Mouse (Mus musculus) thymus, postnatal 14 days (tissue): ENCODE data around the gene Ckmt2.

ENCODE experiments used
- DNase-seq: peaks from one replicate; pipeline ENCODE4 v3.0.0; 2021

The Ckmt2 gene

GRCm38 (mm10) chr13:91876741-91877349 lies at the start of gene Ckmt2:
TSS of gene Ckmt2 (minus strand) at chr13:91876885.
- DNase-seq, result no peak

- DNase-seq, result no peak
Measured at GRCm38 (mm10) chr13:91921010-91921409, 44.3 kb upstream of the Ckmt2 start.

DNA sequence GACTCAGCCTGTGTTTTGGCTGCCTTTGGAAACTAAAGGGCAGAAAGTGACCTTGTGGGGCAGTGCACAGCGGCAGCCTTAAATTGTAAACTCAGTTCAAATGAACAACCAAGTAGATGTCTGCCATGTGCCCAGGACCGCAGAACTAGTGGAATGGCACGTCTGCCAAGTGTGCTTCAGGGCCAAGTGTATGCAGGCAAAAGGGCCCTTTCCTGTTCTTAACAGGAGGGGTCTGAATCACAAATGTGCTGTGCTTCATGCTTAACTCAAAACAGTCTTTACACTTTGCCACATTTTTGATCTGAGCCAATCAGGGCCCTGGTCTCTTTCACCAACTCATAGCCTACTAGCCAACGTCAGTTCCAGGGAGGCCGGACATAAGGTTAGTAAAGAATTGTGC lies 42.1 kb upstream of the Ckmt2 start:
- no peak for DNase-seq

DNA sequence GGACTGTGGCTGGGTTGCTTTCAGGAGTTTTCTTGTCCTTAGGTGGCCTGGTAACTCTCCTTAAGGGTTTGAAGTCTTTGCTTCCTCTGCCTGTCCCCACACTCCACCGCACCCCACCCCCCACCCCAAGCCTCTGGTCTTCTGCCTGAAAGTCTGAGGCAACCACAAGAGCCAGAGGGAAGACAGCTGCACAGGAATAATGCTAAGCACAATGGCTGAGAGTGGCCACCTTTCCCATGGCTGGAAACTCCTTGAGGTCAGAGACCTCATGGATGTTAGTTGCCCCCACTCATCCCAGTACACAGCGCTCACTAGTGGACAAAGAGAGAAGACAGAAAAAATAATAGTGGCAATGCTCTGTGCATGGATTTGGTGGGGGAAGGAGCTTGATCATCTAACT lies 41.1 kb upstream of the Ckmt2 start:
- DNase-seq, result no peak

DNA sequence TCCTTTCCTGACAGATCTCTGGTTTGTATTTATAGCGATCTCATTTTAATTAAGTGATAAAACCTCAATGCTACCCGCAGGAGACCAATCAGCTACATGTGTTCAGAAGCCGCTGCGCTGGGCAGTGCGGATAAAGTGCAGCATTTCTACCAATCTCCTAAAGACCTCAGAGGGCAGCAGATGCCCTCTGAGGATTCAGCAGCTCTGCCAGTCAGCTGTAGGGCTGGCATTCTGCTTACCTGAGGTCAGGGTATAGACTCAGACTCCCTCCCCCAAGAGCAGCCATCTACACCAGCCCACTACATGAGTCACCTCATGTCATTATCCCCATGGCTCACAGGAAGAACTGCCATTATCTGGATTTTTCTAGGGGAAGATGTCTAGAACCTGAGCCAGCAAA lies 39.6 kb upstream of the Ckmt2 start:
- no peak for DNase-seq

DNA sequence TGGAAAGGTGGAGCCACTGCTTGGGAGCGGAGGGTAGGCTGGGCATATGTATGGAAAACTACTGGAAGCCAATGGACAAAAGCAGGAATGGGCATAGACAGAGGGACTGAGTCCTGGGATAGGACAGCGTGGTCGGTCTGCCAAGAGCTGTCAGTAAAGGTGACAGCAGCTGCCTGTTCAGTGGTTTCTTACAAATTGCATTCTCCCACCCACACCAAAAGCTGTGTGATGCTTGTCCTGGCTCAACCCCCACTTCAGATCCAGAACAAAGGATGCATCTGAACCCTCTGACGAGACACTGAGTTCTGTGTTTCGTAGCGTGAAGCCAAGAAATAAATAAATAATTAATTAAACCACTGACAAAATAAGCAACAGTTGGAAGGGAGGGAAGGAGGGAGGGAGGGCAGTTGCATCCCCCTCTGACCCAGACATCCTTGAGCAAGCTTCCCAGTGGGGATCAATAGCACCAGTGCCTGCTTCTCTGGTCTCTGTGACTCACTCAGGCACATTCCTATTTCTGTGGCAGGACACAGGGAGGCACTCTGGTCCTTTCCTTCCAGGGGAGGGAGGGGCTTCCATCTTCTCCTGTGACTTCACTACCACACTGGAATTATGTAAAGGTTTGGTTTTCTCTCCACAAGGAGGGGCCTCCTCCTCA lies 39.0 kb upstream of the Ckmt2 start:
- DNase-seq, result no peak

- DNase-seq, result peak; percentile 4
Measured at GRCm38 (mm10) chr13:91915192-91915581, 38.5 kb upstream of the Ckmt2 start.

GRCm38 (mm10) chr13:91911652-91912051 lies 35.0 kb upstream of the Ckmt2 start:
- no peak for DNase-seq

- DNase-seq, result no peak
Measured at GRCm38 (mm10) chr13:91911211-91911610, 34.5 kb upstream of the Ckmt2 start.

GRCm38 (mm10) chr13:91908202-91908980 lies 31.7 kb upstream of the Ckmt2 start:
- peak; percentile 66 for DNase-seq

- no peak for DNase-seq
Measured at GRCm38 (mm10) chr13:91906338-91906737, 29.7 kb upstream of the Ckmt2 start.

DNA sequence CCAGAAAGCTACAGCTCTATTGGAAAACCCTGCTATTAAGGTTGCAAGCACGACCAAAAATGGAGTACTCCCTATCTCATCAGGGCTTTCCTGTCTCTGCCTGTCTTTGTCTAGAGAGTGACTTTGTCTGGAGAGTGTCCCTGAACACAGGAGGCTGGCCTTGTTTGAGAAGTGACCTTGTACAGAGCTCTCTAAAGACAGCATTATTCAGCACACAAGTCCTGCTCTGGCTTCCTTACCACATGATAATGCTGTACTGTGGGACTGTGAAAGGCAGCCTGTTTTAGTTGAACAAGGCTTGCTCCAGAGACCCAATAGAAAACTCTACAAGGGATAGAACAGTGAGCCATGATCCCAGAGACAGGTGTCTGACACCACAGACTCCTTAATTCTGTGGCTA lies 19.8 kb upstream of the Ckmt2 start:
- no peak for DNase-seq

GRCm38 (mm10) chr13:91893132-91893531 lies 16.4 kb upstream of the Ckmt2 start:
- peak; percentile 12 for DNase-seq

GRCm38 (mm10) chr13:91890031-91890619 lies 13.4 kb upstream of the Ckmt2 start:
- no peak for DNase-seq

DNA sequence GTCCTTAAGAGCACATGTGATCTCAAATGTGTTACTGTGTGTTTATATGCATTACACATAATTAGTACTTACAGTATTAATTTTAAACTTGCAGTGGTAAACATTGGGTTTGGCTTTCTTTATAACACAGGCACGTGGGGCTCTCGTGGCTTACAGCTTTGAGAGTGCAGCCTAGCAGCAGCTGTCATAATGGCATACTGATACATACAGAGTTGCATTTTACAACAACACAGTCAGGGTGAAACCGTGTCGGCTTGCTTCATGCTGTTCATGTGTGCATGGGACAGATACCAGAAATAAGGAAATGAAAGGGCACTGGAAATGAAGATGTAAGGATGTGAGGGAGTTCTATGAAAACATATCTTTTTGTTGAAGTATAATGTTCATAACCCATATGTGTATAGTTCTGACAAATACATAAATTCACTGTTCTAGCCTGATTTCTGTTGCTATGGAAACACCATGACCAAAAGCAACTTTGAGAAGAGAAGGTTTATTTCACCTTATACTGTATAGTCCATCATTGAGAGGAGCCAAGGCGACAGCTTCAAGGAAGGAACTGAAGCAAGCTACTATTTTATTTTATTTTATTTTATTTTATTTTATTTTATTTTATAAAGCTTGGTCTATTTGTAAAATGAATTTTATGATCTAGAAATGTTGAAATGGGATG lies 8.2 kb upstream of the Ckmt2 start:
- no peak for DNase-seq

DNA sequence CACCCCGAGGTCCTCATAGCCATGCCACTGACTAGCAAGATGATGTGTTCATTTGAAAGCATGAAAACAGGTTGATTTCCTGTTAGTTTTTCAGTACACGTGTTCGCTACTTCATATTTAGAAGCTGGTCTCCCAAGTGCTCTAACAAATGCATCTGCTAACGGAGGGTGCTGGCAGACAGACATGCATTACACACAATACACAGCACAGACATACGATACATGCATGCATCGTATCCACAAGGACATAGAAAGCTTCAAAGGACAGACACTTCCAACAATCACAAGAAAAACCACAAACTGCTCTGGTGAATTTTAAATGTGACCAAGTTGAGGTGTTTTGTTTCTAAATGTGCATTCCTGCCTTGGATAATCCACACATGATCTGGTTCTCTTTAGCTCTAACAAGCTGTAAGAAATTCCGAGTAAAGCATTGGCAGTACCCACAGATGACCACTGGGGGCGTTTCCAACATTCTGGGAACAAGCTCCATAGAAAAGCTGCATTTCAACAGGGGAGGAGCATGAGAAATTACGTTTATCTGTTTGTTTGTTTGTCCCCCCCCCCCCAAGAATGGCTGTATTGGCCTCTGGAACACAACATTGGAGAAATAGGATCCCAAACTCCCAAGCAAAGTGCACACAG lies 5.3 kb upstream of the Ckmt2 start:
- DNase-seq, result peak; percentile 35

GRCm38 (mm10) chr13:91880256-91880655 lies 3.6 kb upstream of the Ckmt2 start:
- DNase-seq, result no peak

- DNase-seq, result no peak
Measured at GRCm38 (mm10) chr13:91877996-91878395, 1.3 kb upstream of the Ckmt2 start.

DNA sequence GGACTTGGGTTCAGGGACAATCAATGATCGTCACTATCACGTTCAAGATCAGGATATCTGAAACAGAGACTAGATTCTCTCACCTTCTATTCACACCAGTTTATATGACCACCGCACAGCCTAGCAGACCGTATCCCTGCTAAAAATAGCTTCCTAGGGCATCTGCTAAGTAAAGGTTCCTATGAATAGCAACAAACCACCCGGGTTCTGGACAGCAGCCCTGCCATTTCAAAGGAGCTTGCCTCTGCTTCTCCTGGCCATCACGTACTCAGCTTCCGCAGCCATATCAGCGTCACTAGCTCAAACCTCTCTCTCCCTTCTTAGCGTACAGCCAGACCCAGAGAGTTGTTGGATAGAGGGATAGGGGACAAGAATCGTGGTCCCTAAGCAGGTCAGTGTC lies 665 bp upstream of the Ckmt2 start:
- no peak for DNase-seq

- no peak for DNase-seq
Measured at GRCm38 (mm10) chr13:91875581-91875980, 1.1 kb downstream of the Ckmt2 start.

GRCm38 (mm10) chr13:91874565-91874964 lies 2.1 kb downstream of the Ckmt2 start:
- DNase-seq, result no peak

- no peak for DNase-seq
Measured at GRCm38 (mm10) chr13:91873734-91874329, 2.9 kb downstream of the Ckmt2 start.
